Mouse (Mus musculus): ENCODE results near the gene Izumo1. TPM values are rescaled to one million over a fixed set of nuclear protein-coding genes. Genes with fewer than 3 reads are reported as not detected.

Gene Izumo1
- polyA plus RNA-seq, 1 experiment from 2014 or later = 0.19 TPM

DNA sequence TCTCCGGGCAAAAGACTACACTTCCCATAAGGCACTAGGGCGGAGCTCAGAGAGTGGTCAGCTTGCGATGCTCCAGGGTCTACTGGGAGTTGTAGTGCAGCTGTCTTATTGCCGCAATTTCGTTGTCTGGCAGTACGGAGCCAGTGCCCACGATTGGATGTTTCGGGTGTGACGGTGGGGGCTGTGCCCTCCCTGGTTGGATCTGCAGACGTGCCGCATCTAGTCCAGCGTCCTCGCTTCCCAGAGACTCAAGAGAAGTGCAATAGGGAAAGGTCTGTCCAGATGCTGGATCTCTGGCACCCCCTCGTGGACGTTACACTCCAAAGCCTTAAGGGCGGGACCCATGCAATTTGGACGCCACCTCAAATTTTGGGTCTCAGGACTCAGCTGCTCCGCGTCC, 32.4 kb upstream of the Izumo1 start:
- no peak overlapping the region for H3K9ac ChIP-seq (replicated peaks; ENCODE audit: low read depth)
- peak; percentile 99 for ATAC-seq
- H3K4me1 ChIP-seq (ENCODE audit: insufficient read depth, low read depth, low read length) = no peaks in the 10 kb centered on the region
- no peaks in the 10 kb centered on the region for H3K27me3 ChIP-seq (replicated peaks; ENCODE audit: insufficient read depth, low read length)
- H3K4me3 ChIP-seq (ENCODE audit: low read depth, low read length) = peak overlapping the region; percentile 26
- no peaks in the 10 kb centered on the region for H3K36me3 ChIP-seq (ENCODE audit: insufficient read depth, low read length)
- no peaks in the 10 kb centered on the region for H3K9me3 ChIP-seq (ENCODE audit: low read length)
- H3K4me2 ChIP-seq (replicated peaks; ENCODE audit: low read depth, low read length) = peak overlapping the region; percentile 43
- peak; percentile 99 for DNase-seq (ENCODE audit: low spot score)
- no peak overlapping the region for H3K27ac ChIP-seq (ENCODE audit: low read length)
- WGBS = 1% methylated on average over 19 of the region's 19 CpGs
- TF ChIP-seq EP300 (IDR thresholded peaks at IDR 0.05) (no peak), CTCF (IDR thresholded peaks at IDR 0.05) (peak; percentile 95)

DNA sequence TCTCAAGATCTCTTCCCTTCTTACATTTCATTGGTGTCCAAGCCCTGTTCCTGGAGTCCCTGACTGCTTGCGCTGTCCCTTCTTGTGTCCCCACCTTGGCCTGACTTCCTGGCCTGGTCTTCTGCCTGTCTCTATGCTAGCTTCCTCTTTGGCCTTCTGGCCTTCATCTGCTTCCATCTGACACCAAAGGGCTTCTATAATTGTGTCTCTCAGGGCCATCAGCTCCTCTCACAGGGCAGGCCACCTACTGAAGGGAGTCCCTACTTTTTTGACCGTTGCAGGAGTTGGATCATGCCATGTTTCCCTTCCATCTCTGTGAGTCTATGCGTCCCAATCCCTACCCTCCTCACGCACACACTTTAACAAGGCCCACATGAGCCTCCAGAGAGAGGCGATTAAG, 31.7 kb upstream of the Izumo1 start:
- no peaks in the 10 kb centered on the region for H3K9me3 ChIP-seq (ENCODE audit: low read length)
- no peak overlapping the region for H3K9ac ChIP-seq (replicated peaks; ENCODE audit: low read depth)
- H3K4me3 ChIP-seq (ENCODE audit: low read depth, low read length) = no peak overlapping the region
- H3K36me3 ChIP-seq (ENCODE audit: insufficient read depth, low read length) = no peaks in the 10 kb centered on the region
- DNase-seq (ENCODE audit: low spot score) (no peak), ATAC-seq (no peak)
- TF ChIP-seq EP300 (IDR thresholded peaks at IDR 0.05) (no peak), CTCF (IDR thresholded peaks at IDR 0.05) (no peak)
- WGBS = 97% methylated on average over 5 of the region's 5 CpGs
- H3K4me2 ChIP-seq (replicated peaks; ENCODE audit: low read depth, low read length) = no peak overlapping the region
- H3K27ac ChIP-seq (ENCODE audit: low read length) = no peak overlapping the region
- H3K27me3 ChIP-seq (replicated peaks; ENCODE audit: insufficient read depth, low read length) = no peaks in the 10 kb centered on the region
- H3K4me1 ChIP-seq (ENCODE audit: insufficient read depth, low read depth, low read length) = no peaks in the 10 kb centered on the region

DNA sequence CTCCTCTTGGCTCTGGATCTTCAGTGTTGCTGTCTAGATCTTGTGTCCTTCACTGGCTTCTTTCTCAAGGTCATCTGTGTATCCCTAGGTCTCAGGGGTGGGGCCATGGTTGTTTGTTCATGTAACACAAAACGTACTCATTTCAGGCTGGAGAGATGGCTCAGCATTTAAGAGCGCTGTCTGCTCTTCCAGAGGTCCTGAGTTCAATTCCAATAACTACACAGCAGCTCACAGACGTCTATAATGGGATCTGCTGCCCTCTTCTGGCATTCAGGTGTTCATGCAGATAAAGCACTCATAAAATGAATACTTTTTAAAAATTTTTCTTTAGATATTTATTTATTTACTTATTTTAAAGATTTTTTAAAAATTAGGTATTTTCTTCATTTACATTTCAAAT, 30.7 kb upstream of the Izumo1 start:
- TF ChIP-seq CTCF (IDR thresholded peaks at IDR 0.05) (peak; percentile 42), EP300 (IDR thresholded peaks at IDR 0.05) (no peak)
- peak; percentile 28 for DNase-seq (ENCODE audit: low spot score)

DNA sequence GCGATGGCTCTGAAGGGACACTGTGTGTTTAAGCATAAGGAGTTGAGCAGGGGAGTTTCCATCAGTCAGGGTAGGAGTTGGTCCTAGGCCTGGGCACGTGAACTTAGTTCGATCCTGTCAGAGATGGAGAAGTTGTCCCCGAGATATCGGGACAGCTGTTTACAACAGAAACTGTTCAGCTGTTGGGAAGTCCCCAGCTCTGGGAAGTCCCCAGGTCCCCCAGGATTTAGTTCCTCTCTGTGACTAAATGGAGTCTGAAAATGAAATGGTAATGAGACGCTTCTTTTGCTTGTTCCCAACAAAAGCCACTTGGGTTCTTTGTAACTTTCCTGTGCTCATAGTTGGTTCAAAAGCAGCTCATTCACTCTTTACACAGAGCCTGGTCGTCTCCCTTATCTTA, 29.7 kb upstream of the Izumo1 start:
- WGBS = 67% methylated on average over 7 of the region's 7 CpGs

More for the DNA sequence above, 30.7 kb upstream of the Izumo1 start:
- H3K4me1 ChIP-seq (ENCODE audit: insufficient read depth, low read depth, low read length) = no peaks in the 10 kb centered on the region
- WGBS = 59% methylated on average over 3 of the region's 3 CpGs
- no peak overlapping the region for H3K4me2 ChIP-seq (replicated peaks; ENCODE audit: low read depth, low read length)
- no peak for ATAC-seq
- no peak overlapping the region for H3K4me3 ChIP-seq (ENCODE audit: low read depth, low read length)
- no peak overlapping the region for H3K27ac ChIP-seq (ENCODE audit: low read length)
- H3K27me3 ChIP-seq (replicated peaks; ENCODE audit: insufficient read depth, low read length) = no peaks in the 10 kb centered on the region
- no peaks in the 10 kb centered on the region for H3K9me3 ChIP-seq (ENCODE audit: low read length)
- no peak overlapping the region for H3K9ac ChIP-seq (replicated peaks; ENCODE audit: low read depth)
- no peaks in the 10 kb centered on the region for H3K36me3 ChIP-seq (ENCODE audit: insufficient read depth, low read length)

DNA sequence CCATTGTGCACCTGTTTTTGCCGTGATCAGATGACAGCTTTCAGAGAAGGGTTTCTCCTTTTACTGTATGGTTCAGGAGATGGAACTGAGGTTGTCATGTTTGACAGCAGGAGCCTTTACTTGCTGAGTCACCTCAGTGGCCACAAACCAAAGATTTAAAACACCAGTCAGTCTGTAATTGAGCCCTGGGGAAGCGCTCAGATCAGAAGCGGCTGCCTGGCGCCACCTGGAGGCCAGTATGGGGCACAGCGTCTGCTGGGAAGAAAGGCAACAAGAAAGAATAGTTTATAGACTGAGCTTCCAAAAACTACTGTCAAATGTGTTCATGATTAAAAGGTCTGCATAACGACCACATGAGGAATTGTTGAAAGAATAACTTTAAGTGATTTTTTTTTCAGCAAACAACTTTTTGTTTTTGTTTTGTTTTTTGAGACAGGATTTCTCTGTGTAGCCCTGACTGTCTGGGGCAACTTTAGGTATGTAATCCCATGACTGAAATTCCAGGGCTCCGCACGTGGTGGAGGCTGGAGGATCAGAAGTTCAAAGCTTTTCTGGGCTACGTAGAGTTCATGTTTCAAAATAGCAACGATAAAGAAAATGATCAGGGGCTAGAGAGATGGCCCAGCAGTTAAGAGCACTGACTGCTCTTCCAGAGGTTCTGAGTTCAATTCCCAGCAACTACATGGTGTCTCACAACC, 28.3 kb upstream of the Izumo1 start:
- Histone ChIP-seq H3K4me1 (ENCODE audit: insufficient read depth, low read depth, low read length) (no peaks in the 10 kb centered on the region), H3K4me2 (replicated peaks; ENCODE audit: low read depth, low read length) (no peak overlapping the region), H3K4me3 (ENCODE audit: low read depth, low read length) (no peak overlapping the region), H3K9me3 (ENCODE audit: low read length) (no peaks in the 10 kb centered on the region), H3K36me3 (ENCODE audit: insufficient read depth, low read length) (no peaks in the 10 kb centered on the region), H3K27ac (ENCODE audit: low read length) (no peak overlapping the region), H3K9ac (replicated peaks; ENCODE audit: low read depth) (no peak overlapping the region), H3K27me3 (replicated peaks; ENCODE audit: insufficient read depth, low read length) (no peaks in the 10 kb centered on the region)
- no peak for ATAC-seq
- peak; percentile 85 for DNase-seq (ENCODE audit: low spot score)
- WGBS = 16% methylated on average over 10 of the region's 10 CpGs
- TF ChIP-seq EP300 (IDR thresholded peaks at IDR 0.05) (no peak), CTCF (IDR thresholded peaks at IDR 0.05) (peak; percentile 94)

More for the DNA sequence above, 29.7 kb upstream of the Izumo1 start:
- H3K4me2 ChIP-seq (replicated peaks; ENCODE audit: low read depth, low read length) = no peak overlapping the region
- no peak overlapping the region for H3K4me3 ChIP-seq (ENCODE audit: low read depth, low read length)
- H3K9me3 ChIP-seq (ENCODE audit: low read length) = no peaks in the 10 kb centered on the region
- no peak for DNase-seq (ENCODE audit: low spot score)
- ATAC-seq = no peak
- no peaks in the 10 kb centered on the region for H3K36me3 ChIP-seq (ENCODE audit: insufficient read depth, low read length)
- TF ChIP-seq CTCF (IDR thresholded peaks at IDR 0.05) (no peak), EP300 (IDR thresholded peaks at IDR 0.05) (no peak)
- H3K4me1 ChIP-seq (ENCODE audit: insufficient read depth, low read depth, low read length) = no peaks in the 10 kb centered on the region
- H3K27me3 ChIP-seq (replicated peaks; ENCODE audit: insufficient read depth, low read length) = no peaks in the 10 kb centered on the region
- no peak overlapping the region for H3K9ac ChIP-seq (replicated peaks; ENCODE audit: low read depth)
- H3K27ac ChIP-seq (ENCODE audit: low read length) = no peak overlapping the region

DNA sequence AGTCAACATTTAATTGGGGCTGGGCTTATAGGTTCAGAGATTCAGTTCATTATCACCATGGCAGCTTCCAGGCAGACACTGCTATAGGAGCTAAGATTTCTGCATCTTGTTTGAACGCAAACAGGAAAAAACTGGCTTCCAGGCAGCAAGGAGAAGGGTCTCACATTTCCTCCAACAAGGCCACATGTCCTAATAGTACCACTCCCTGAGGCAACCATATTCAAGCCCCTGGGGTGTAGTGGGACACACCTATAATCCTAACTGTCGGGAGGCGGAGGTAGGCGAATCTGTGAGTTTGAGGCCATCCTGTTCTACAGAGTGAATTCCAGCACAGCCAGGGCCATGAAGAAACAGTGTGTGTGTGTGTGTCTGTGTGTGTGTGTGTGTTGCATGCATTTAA, 26.4 kb upstream of the Izumo1 start:
- Histone ChIP-seq H3K4me2 (replicated peaks; ENCODE audit: low read depth, low read length) (no peak overlapping the region), H3K4me1 (ENCODE audit: insufficient read depth, low read depth, low read length) (no peaks in the 10 kb centered on the region), H3K9me3 (ENCODE audit: low read length) (no peaks in the 10 kb centered on the region), H3K27ac (ENCODE audit: low read length) (no peak overlapping the region), H3K36me3 (ENCODE audit: insufficient read depth, low read length) (no peaks in the 10 kb centered on the region), H3K27me3 (replicated peaks; ENCODE audit: insufficient read depth, low read length) (no peaks in the 10 kb centered on the region), H3K4me3 (ENCODE audit: low read depth, low read length) (no peak overlapping the region), H3K9ac (replicated peaks; ENCODE audit: low read depth) (no peak overlapping the region)
- 85% methylated on average over 4 of the region's 4 CpGs for WGBS
- ATAC-seq = no peak
- TF ChIP-seq CTCF (IDR thresholded peaks at IDR 0.05) (no peak), EP300 (IDR thresholded peaks at IDR 0.05) (no peak)
- DNase-seq (ENCODE audit: low spot score) = no peak

Data from lung, postnatal 0 days (tissue).